Mouse (Mus musculus): ENCODE measurements around the gene Slc22a8.

Gene Slc22a8

GRCm38 (mm10) chr19:8590954-8591353, at the start of gene Slc22a8:
TSS of gene Slc22a8 (plus strand) at chr19:8591254.
- CTCF ChIA-PET: no interaction called here

DNA sequence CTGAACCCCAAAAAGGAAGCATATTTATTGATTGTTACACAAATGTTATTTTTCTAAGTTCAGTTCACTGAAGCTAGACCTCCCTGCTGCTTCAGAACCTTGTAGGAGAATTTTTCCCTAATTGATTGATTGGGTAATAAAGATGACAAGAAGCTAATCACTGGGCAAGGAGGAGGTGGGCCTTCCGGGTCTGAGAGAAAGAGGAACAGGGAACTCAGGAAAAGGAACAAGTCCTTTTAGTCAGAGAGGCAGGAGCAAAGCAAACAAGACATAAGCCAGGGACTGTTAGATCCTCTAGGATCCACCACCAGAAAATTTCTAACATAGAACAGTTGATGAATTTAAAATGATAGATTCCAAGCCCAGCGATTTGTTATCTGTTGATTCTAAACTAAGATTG, 32.2 kb upstream of the Slc22a8 start:
- CTCF ChIA-PET: no interaction called here

DNA sequence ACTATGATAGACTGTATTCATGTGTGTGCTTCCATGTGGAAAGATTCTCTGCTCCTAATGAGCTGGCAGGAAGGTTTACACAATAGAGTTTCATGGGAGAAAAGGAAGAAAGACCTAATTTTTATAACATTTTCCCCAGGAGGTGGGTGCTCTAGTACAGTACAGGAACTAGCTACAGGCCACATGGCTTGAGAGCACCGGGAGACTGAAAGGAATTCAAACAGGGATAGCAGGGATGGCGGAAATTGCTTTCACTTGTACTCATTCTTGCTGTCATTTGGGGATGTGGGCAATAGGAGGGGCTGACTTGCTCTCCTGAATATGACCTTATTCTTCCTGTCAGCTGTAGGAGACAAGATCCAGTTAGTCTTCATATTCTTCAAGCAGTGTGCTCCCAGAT, 27.0 kb upstream of the Slc22a8 start:
- CTCF ChIA-PET: interaction anchor here (0.6 kb wide), 1 partner anchor 86 kb away, joined by 4 read pairs; no protein-coding TSS in a partner anchor

DNA sequence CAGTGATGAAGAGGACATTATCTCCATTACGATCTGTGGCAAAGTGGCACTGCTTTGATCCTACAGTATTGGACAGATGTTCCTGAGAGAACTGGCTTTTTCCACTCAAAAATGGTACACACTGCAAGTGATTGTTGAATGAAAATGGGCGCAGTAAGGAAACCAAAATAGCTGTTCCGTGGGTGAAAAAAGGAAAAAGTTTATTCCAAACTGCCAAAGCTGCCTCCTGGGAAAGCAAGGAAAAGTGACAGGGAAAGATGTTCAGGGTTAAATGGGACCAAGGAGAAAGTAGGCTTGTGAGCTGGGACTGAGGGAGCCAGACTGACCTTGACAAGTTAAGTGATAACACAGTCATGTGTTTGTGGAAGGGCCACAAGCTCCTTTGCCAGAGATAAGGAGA, 26.6 kb upstream of the Slc22a8 start:
- CTCF ChIA-PET: no interaction called here

GRCm38 (mm10) chr19:8565262-8565661, 25.8 kb upstream of the Slc22a8 start:
- CTCF ChIA-PET: no interaction called here

DNA sequence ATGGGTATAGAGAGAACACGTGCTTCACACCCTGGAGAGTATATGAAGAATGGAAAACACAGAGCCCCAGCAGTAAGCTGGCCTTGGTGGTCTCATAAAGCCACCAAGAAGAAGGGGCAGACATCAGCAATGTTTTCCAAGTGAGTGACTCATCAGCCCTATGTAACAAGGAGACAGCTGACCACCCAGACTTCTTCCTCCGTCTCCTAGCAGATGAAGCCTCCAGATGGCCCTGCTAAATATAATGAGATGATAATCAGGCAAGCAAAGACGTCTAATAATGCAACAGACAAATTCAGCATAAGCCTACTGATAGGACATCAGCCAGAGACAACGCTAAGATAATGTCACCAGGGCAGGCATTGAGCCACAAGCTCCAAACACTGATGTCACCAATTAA, 25.1 kb upstream of the Slc22a8 start:
- CTCF ChIA-PET: no interaction called here

- CTCF ChIA-PET: no interaction called here
Measured at GRCm38 (mm10) chr19:8567104-8567880, 23.8 kb upstream of the Slc22a8 start.

DNA sequence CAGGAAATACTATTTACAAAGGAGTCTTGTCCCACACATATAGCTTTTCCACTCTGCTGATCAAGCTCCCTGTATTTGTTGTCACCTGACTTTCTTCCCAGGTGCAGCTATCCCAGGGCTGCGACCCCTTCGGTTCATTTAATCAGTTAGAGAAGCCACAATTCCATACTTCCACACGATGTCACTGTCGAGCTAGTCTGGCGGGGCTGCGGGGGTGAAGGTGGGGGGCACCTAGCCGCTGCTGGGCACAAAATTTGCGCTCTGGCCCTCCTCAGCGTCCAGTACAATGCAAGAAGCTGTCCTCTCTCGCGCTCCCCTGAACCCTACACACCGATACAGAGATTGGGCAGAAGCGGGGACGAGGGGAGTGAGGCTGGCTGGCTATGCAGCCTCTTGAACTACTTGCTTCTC, 21.6 kb upstream of the Slc22a8 start:
- CTCF ChIA-PET: no interaction called here

DNA sequence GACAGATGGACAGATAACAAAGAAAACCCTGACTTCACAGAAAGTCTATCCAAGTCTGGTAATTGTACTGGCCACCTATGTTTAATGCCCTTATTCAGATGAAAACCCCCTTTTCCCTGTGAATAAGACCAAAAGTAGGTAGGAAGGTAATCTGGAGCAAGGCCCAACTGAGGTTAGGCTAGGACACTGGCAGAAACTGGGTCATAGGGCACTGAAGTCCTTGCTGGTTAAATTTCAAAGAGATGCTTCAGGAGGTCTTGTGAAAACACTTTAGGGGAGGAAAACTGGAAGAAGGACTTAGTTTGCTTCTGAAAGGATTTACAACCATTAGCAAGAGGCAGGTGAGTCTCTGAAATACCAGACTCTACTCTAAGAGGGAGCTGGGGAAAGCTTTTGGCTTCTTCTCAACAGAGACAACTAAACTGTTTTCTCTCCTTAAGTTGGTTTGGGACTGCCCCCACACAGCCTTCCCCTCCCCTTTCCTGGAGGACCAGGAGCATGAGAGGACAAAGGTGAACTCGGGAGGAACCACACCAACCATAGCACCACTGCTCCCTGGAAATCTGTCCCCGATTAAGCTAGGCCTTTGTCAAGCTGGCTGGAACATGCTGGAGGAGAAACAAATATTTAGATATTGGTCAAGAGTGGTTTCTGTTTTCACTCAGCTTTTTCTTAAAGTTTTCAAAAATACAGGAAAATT, 20.6 kb upstream of the Slc22a8 start:
- CTCF ChIA-PET: no interaction called here

DNA sequence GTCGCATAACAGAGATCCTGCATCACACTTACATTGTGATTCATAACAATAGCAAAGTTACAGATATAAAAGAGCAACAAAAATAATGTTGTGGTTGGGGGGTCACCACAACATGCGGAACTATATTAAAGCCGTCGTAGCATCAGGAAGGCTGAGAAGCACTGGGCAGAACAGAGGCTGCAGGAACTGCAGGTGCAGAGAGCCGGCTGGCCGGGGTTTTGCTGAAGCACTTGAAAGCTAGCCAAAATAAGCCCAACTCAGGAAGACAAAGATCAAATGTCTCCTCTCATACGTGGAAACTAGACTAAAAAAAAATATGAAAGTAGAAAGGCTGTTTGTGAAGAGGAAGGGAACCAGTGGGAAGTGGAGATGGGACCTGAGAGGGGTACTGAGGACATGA, 19.3 kb upstream of the Slc22a8 start:
- CTCF ChIA-PET: no interaction called here

- CTCF ChIA-PET: no interaction called here
Measured at GRCm38 (mm10) chr19:8572485-8572884, 18.6 kb upstream of the Slc22a8 start.

DNA sequence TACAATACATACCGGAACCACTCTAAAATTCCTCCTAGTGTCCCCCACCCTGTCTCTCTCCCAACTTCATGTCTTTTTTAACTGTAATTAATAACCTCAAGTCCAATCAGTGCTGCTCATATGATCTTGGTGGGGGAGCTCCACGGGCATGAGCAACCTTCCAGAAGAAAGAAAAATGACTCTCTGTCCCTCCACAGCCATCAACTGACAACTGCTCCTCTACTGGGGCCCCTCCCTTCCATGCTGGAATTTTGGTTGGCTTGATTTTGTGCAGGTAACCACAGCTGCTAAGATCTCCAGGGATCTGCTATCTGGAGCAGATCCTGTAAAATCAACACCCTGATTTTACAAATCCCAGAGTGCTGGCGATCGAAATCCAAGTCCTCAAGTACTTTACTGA, 13.6 kb upstream of the Slc22a8 start:
- CTCF ChIA-PET: no interaction called here

GRCm38 (mm10) chr19:8578293-8578969, 12.6 kb upstream of the Slc22a8 start:
- CTCF ChIA-PET: interaction anchor here (0.6 to 1.4 kb wide), 3 partner anchors 101 to 115 kb away, joined by 3 to 4 read pairs (median 3); no protein-coding TSS in a partner anchor

GRCm38 (mm10) chr19:8578970-8579342, 12.1 kb upstream of the Slc22a8 start:
- CTCF ChIA-PET: interaction anchor here (0.8 to 1.4 kb wide), 2 partner anchors 100 to 104 kb away, joined by 3 to 4 read pairs; no protein-coding TSS in a partner anchor

GRCm38 (mm10) chr19:8585298-8585697, 5.8 kb upstream of the Slc22a8 start:
- CTCF ChIA-PET: no interaction called here

GRCm38 (mm10) chr19:8585899-8586298, 5.2 kb upstream of the Slc22a8 start:
- CTCF ChIA-PET: no interaction called here

GRCm38 (mm10) chr19:8586350-8586749, 4.7 kb upstream of the Slc22a8 start:
- CTCF ChIA-PET: no interaction called here

DNA sequence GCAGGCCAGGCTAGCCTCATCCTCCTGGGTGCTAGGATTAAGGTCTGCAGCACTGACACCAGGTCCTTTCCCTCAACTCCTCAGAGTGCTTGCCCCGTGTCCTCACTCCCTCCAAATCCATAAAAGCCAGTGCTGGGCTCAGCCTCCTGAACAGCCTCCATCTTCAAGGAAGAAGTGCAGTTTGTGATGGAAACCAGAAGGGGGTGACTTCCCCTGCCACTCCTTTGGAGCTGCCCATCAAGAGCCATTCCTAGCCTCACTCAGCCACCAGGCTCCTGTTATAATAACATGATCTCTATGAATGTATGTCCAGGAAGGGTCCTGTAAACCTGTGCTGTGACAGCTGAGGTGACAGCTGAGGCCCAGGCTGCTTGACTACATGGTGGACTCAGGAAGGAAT, 3.7 kb upstream of the Slc22a8 start:
- CTCF ChIA-PET: no interaction called here

DNA sequence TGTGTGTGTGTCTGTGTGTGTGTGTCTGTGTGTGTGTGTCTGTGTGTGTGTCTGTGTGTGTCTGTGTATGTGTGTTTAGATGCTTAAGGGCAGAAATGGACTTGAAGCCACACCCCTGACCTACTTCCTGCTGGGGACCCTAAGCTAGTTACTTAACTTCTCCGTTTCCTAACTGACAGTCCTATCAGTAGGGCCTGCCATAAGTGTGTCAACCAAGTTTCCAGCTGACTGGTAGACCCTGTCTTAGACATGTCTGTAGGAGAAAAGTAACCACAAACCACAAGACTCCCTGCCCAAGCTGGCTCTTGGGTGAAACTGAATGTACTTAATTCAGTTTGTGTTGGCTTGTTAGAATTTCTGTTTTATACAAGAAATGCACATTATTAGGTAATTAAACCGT, 1.1 kb downstream of the Slc22a8 start:
- CTCF ChIA-PET: no interaction called here

DNA sequence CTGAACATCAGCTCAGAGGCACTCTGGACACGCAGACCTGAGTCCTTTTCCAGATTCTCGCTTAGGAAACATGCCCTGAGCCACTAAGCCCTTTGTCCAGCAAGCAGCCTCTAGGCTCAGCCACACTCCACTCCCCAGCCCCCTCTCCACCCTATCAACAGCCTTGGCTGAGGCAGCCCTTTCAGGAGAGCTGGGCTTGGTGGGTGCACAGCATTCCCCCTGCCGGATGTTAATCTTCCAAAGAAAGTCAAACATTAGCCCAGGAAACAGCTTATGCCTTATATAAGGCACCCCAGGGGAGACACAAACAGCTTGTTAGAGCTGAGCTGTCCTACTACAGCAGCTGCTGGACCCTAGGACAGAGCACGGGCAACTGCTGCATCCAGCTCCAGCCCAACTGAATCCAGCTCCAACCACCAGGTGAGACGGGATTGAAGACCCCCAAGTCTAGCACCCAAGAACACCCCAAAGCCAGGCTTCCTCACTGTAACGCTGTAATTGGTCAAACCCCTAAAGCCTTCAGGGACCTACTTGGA, 1.9 kb downstream of the Slc22a8 start:
- CTCF ChIA-PET: no interaction called here

DNA sequence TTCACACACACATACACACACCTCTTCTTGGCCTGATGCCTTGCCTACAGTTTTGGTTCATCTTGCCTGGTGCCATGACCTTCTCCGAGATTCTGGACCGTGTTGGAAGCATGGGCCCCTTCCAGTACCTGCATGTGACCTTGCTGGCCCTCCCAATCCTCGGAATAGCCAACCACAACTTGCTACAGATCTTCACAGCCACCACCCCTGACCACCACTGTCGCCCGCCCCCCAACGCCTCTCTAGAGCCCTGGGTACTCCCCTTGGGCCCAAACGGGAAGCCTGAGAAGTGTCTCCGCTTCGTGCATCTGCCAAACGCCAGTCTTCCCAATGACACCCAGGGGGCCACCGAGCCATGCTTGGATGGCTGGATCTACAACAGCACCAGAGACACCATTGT, 2.8 kb downstream of the Slc22a8 start:
- CTCF ChIA-PET: no interaction called here

GRCm38 (mm10) chr19:8594518-8594917, 3.5 kb downstream of the Slc22a8 start:
- CTCF ChIA-PET: no interaction called here

DNA sequence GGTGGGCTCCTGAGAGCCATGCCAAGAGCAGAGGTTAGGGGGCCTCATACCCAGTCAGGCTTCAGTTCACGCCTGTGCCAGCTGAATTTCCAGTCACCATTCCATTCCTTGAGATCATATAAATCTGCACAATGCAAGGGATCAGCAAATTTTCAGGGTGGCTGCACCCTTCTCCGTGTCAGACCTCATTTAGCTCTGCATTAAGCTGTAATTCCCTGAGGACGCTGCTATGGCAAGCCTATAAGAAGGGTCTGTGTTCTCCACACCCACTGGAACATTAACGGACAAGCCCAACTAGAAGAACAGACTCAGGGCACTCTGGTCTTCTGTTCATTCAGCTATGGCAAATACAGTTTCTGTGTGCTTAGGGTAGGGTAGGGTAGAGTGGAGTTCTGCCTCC, 6.2 kb downstream of the Slc22a8 start:
- CTCF ChIA-PET: no interaction called here

All from spleen, embryonic (tissue).